Mouse (Mus musculus): Measurements from ENCODE around the gene Dmac2. TPM values are rescaled to one million over a fixed set of nuclear protein-coding genes. Genes with fewer than 3 reads are reported as not detected.
A peak's percentile ranks its signal among the peaks of the same experiment; 100 is the strongest.
"Not testable (repeated sequence)": the region's sequence is repeated elsewhere in the genome, so short reads cannot be mapped to it uniquely, and the experiment has no call there.

The Dmac2 gene
- 40.9 and 43.4 TPM in 2 replicates for polyA plus RNA-seq (2014; fragmentation: Nextera tagmentation; extraction: Ambion mirVana)

DNA sequence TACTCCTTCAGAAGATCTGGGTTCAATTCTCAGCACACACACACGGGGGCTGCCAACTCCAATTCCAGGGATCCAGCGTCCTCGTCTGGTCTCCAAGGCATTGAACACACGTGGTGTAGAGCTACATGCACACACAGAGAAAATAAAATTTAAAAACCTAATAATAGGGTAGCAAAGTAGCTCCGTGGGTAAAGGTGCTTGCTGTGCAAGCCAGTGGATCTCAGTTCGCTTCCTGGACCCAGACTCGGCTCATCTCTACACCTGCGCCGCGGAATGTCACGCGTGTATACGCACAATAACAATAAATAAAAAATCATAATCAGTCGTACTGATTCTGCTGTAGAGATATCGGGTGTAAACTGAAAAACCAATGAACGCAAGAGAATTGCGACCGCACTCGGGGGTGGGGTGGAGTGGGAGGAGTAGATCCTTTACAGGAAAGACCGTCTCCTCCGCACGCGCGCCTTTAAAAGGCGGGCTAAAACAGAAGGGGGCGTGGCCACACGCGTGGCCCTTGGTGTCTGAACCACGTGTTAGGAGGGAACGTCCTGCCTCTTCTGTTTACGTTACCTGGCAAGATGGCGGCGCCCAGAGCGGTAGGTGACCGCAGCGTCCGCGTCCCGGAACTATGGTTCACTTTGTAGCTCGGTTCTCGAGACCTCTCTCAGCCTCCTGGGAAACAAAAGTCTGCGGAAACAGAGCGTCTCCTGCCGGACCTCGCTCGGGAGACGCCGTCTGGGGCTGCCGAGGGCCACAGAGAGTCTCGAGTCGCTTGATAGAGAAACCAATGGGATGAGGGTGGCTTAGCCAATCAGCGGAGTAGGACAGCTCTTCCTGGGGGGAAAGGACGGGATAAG, at the start of gene Dmac2:
Gene Dmac2, plus strand, starts transcription at position 550 of the 857 bp plus-strand sequence.
- Histone ChIP-seq H3K9me3 (ENCODE audit: control insufficient read depth, low read length) (no peaks in the 10 kb centered on the region), H3K36me3 (ENCODE audit: control insufficient read depth, insufficient read depth, low read length) (peaks cover 24% of the 10 kb centered on the region), H3K9ac (ENCODE audit: low read length) (peak within 1 kb of the TSS; percentile 34), H3K4me1 (replicated peaks; ENCODE audit: control insufficient read depth, insufficient read depth, low read length) (peaks cover 5% of the 10 kb centered on the region), H3K27ac (ENCODE audit: low read depth) (no peak within 1 kb of the TSS), H3K4me2 (ENCODE audit: low read length) (peak within 1 kb of the TSS; percentile 73), H3K27me3 (replicated peaks; ENCODE audit: control insufficient read depth, insufficient read depth, low read length) (no peaks in the 10 kb centered on the region), H3K4me3 (ENCODE audit: low read depth, low read length) (peak within 1 kb of the TSS; percentile 51)
- WGBS: 2% methylated on average over 53 of the region's 53 CpGs
- peak; percentile 93 for ATAC-seq (replicated peaks; ENCODE audit: low FRiP score, low TSS enrichment, low read depth)
- DNase-seq (ENCODE audit: low spot score): peak; percentile 94

DNA sequence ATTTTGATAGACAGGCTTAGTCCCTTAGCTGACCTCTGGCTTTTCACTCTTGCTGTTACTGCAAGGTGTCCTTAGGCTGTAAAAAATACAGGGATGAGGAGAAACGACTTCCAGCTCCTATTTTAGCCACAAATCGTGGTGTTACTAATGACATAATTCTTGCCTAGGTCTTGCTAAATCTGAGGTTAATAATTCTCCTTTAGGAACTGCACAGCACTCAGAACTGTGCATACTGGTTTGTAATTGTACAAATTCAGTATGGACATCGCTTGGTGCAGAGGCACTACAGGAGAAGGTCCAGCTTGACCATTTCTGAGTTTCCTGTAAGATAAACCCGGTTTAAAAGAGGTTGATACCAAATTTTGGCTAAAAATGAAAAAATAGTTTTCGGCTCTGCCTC, 45.4 kb upstream of the Dmac2 start:
- not testable (repeated sequence) for DNase-seq (ENCODE audit: low spot score); H3K9ac ChIP-seq (ENCODE audit: low read length); H3K9me3 ChIP-seq (ENCODE audit: control insufficient read depth, low read length); H3K4me1 ChIP-seq (replicated peaks; ENCODE audit: control insufficient read depth, insufficient read depth, low read length); H3K4me3 ChIP-seq (ENCODE audit: low read depth, low read length); H3K4me2 ChIP-seq (ENCODE audit: low read length); H3K27me3 ChIP-seq (replicated peaks; ENCODE audit: control insufficient read depth, insufficient read depth, low read length); H3K27ac ChIP-seq (ENCODE audit: low read depth); ATAC-seq (replicated peaks; ENCODE audit: low FRiP score, low TSS enrichment, low read depth); H3K36me3 ChIP-seq (ENCODE audit: control insufficient read depth, insufficient read depth, low read length)
- WGBS: 73% methylated on average over 5 of the region's 5 CpGs

GRCm38 (mm10) chr7:25575105-25575504, 44.1 kb upstream of the Dmac2 start:
- Histone ChIP-seq H3K4me1 (replicated peaks; ENCODE audit: control insufficient read depth, insufficient read depth, low read length) (no peaks in the 10 kb centered on the region), H3K4me2 (ENCODE audit: low read length) (no peak overlapping the region), H3K9me3 (ENCODE audit: control insufficient read depth, low read length) (no peaks in the 10 kb centered on the region), H3K27me3 (replicated peaks; ENCODE audit: control insufficient read depth, insufficient read depth, low read length) (no peaks in the 10 kb centered on the region), H3K9ac (ENCODE audit: low read length) (no peak overlapping the region), H3K27ac (ENCODE audit: low read depth) (no peak overlapping the region), H3K4me3 (ENCODE audit: low read depth, low read length) (no peak overlapping the region), H3K36me3 (ENCODE audit: control insufficient read depth, insufficient read depth, low read length) (no peaks in the 10 kb centered on the region)
- DNase-seq (ENCODE audit: low spot score) (no peak), ATAC-seq (replicated peaks; ENCODE audit: low FRiP score, low TSS enrichment, low read depth) (no peak)
- 77% methylated on average over 5 of the region's 5 CpGs for WGBS

GRCm38 (mm10) chr7:25575870-25576269, 43.3 kb upstream of the Dmac2 start:
- WGBS: 15% methylated on average over 8 of the region's 8 CpGs
- Histone ChIP-seq H3K27ac (ENCODE audit: low read depth) (0 out of 2 replicates have a peak overlapping the region, but pooled peaks have one; percentile 38), H3K4me2 (ENCODE audit: low read length) (no peak overlapping the region), H3K4me3 (ENCODE audit: low read depth, low read length) (no peak overlapping the region), H3K4me1 (replicated peaks; ENCODE audit: control insufficient read depth, insufficient read depth, low read length) (no peaks in the 10 kb centered on the region), H3K36me3 (ENCODE audit: control insufficient read depth, insufficient read depth, low read length) (no peaks in the 10 kb centered on the region), H3K27me3 (replicated peaks; ENCODE audit: control insufficient read depth, insufficient read depth, low read length) (no peaks in the 10 kb centered on the region), H3K9ac (ENCODE audit: low read length) (no peak overlapping the region), H3K9me3 (ENCODE audit: control insufficient read depth, low read length) (no peaks in the 10 kb centered on the region)
- peak; percentile 53 for DNase-seq (ENCODE audit: low spot score)
- ATAC-seq (replicated peaks; ENCODE audit: low FRiP score, low TSS enrichment, low read depth): peak; percentile 70

DNA sequence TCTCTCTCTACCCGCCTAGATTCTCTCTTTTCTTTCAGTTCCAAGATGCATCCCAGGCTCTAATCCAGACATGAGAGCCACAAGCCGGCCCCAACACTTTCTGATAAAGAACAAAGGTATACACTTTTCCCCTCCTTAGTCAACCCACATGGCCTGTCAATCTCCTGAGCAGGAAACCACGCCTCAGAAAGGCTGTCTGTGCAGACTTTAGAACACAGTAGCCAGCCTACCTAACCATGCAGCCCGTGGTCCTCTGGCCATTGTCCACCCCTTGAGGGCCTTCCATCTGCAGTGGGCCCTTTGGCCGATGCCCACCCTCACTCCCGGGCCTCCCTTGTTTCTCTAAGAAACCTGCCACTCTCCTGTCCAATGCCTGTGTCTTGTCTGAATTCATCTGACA, 42.9 kb upstream of the Dmac2 start:
- H3K4me2 ChIP-seq (ENCODE audit: low read length); H3K4me3 ChIP-seq (ENCODE audit: low read depth, low read length); H3K27me3 ChIP-seq (replicated peaks; ENCODE audit: control insufficient read depth, insufficient read depth, low read length); DNase-seq (ENCODE audit: low spot score); H3K36me3 ChIP-seq (ENCODE audit: control insufficient read depth, insufficient read depth, low read length); H3K9ac ChIP-seq (ENCODE audit: low read length); H3K9me3 ChIP-seq (ENCODE audit: control insufficient read depth, low read length); H3K4me1 ChIP-seq (replicated peaks; ENCODE audit: control insufficient read depth, insufficient read depth, low read length): not testable (repeated sequence)
- WGBS: 33% methylated on average over 6 of the region's 6 CpGs
- peak; percentile 70; the same call in 1 of the 2 replicates for ATAC-seq (replicated peaks; ENCODE audit: low FRiP score, low TSS enrichment, low read depth)
- 0 out of 2 replicates have a peak overlapping the region, but pooled peaks have one; percentile 38 for H3K27ac ChIP-seq (ENCODE audit: low read depth)

- not testable (repeated sequence) for H3K4me2 ChIP-seq (ENCODE audit: low read length); ATAC-seq (replicated peaks; ENCODE audit: low FRiP score, low TSS enrichment, low read depth); H3K4me3 ChIP-seq (ENCODE audit: low read depth, low read length); H3K27ac ChIP-seq (ENCODE audit: low read depth); H3K9ac ChIP-seq (ENCODE audit: low read length); H3K4me1 ChIP-seq (replicated peaks; ENCODE audit: control insufficient read depth, insufficient read depth, low read length); H3K36me3 ChIP-seq (ENCODE audit: control insufficient read depth, insufficient read depth, low read length); H3K9me3 ChIP-seq (ENCODE audit: control insufficient read depth, low read length); H3K27me3 ChIP-seq (replicated peaks; ENCODE audit: control insufficient read depth, insufficient read depth, low read length); DNase-seq (ENCODE audit: low spot score)
- WGBS: 62% methylated on average over 12 of the region's 14 CpGs
These were observed 42.3 kb upstream of the Dmac2 start for GRCm38 (mm10) chr7:25576793-25577437.

DNA sequence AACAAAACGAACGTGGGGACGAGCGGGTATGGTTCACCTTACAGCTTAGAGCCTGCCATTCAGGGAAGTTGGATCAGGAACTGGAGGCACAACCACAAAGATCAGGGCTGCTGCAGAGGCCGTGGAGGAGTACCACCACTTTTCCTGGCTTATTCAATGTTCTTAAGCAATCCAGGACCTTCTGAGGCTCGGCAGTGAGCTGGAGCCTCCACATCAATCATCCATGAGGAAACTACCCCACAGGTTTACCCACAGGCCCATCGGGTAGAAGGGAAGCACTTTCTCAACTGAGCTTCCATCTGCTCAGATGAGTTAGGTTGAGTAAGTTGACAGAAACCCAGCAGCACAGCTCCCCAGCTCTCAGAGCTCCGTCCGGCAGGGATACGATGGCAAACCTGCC, 39.8 kb upstream of the Dmac2 start:
- H3K9me3 ChIP-seq (ENCODE audit: control insufficient read depth, low read length): no peaks in the 10 kb centered on the region
- WGBS: 79% methylated on average over 10 of the region's 10 CpGs
- no peak overlapping the region for H3K4me2 ChIP-seq (ENCODE audit: low read length)
- no peak overlapping the region for H3K27ac ChIP-seq (ENCODE audit: low read depth)
- DNase-seq (ENCODE audit: low spot score): no peak
- no peaks in the 10 kb centered on the region for H3K4me1 ChIP-seq (replicated peaks; ENCODE audit: control insufficient read depth, insufficient read depth, low read length)
- no peak for ATAC-seq (replicated peaks; ENCODE audit: low FRiP score, low TSS enrichment, low read depth)
- H3K4me3 ChIP-seq (ENCODE audit: low read depth, low read length): no peak overlapping the region
- H3K27me3 ChIP-seq (replicated peaks; ENCODE audit: control insufficient read depth, insufficient read depth, low read length): no peaks in the 10 kb centered on the region
- H3K36me3 ChIP-seq (ENCODE audit: control insufficient read depth, insufficient read depth, low read length): no peaks in the 10 kb centered on the region
- no peak overlapping the region for H3K9ac ChIP-seq (ENCODE audit: low read length)

DNA sequence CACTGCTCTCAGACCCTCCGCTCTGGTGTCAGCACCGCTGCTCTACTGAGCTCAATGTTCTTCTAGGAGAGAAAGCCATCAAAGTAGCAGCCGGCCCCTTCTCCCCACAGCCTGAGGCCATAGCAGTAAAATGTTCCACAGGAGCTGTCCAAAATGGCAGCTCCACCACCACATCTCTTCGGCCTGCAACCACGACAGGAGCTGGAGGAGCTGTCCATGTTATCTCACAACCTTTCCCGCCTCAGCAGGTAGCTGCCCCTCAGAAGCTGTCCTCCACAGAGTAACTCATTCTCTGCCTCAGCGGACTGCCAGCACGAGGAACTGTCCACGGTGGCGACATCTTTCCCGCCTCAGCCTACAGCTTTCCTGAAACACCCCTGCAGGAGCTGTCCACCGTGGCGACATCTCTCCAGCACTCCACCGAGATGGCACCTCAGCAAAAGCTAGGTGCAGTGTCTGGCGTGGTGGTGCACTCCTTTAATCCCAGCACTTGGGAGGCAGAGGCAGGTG, 36.9 kb upstream of the Dmac2 start:
- no peak overlapping the region for H3K9ac ChIP-seq (ENCODE audit: low read length)
- no peak for DNase-seq (ENCODE audit: low spot score)
- H3K4me2 ChIP-seq (ENCODE audit: low read length): no peak overlapping the region
- H3K9me3 ChIP-seq (ENCODE audit: control insufficient read depth, low read length): no peaks in the 10 kb centered on the region
- WGBS: 82% methylated on average over 15 of the region's 15 CpGs
- no peaks in the 10 kb centered on the region for H3K27me3 ChIP-seq (replicated peaks; ENCODE audit: control insufficient read depth, insufficient read depth, low read length)
- H3K27ac ChIP-seq (ENCODE audit: low read depth): no peak overlapping the region
- H3K36me3 ChIP-seq (ENCODE audit: control insufficient read depth, insufficient read depth, low read length): no peaks in the 10 kb centered on the region
- H3K4me3 ChIP-seq (ENCODE audit: low read depth, low read length): no peak overlapping the region
- no peak for ATAC-seq (replicated peaks; ENCODE audit: low FRiP score, low TSS enrichment, low read depth)
- no peaks in the 10 kb centered on the region for H3K4me1 ChIP-seq (replicated peaks; ENCODE audit: control insufficient read depth, insufficient read depth, low read length)

Measured in intestine, embryonic 14.5 days (tissue).